Mouse (Mus musculus) fat pad, adult 2 months (tissue): ENCODE measurements around the gene Zyg11b.
A peak's percentile ranks its signal among the peaks of the same experiment; 100 is the strongest.

Experiments used
- DNase-seq: peaks from one replicate; pipeline ENCODE4 v3.0.0-alpha.2; 2011; ENCODE audit warnings: low read depth, low spot score; ENCODE audit errors: extremely low read depth

Gene Zyg11b

GRCm38 (mm10) chr4:108318649-108319615 lies 18.0 kb upstream of the Zyg11b start:
- no peak for DNase-seq

GRCm38 (mm10) chr4:108317656-108318605 lies 17.0 kb upstream of the Zyg11b start:
- no peak for DNase-seq

- no peak for DNase-seq
Observed at GRCm38 (mm10) chr4:108314041-108314440, 13.1 kb upstream of the Zyg11b start.

GRCm38 (mm10) chr4:108310706-108311105 lies 9.8 kb upstream of the Zyg11b start:
- DNase-seq, result no peak

GRCm38 (mm10) chr4:108302296-108302890 lies 1.5 kb upstream of the Zyg11b start:
- peak; percentile 69 for DNase-seq

- DNase-seq, result no peak
Observed at GRCm38 (mm10) chr4:108300266-108300665, 630 bp downstream of the Zyg11b start.

GRCm38 (mm10) chr4:108276973-108277372 lies 23.9 kb downstream of the Zyg11b start:
- no peak for DNase-seq

GRCm38 (mm10) chr4:108272286-108272685 lies 28.6 kb downstream of the Zyg11b start:
- DNase-seq, result no peak

GRCm38 (mm10) chr4:108265774-108266173 lies 35.1 kb downstream of the Zyg11b start:
- DNase-seq, result no peak

GRCm38 (mm10) chr4:108253317-108253716 lies 47.6 kb downstream of the Zyg11b start:
- no peak for DNase-seq

GRCm38 (mm10) chr4:108250501-108250900 lies 50.4 kb downstream of the Zyg11b start:
- no peak for DNase-seq

GRCm38 (mm10) chr4:108249314-108249713 lies 51.6 kb downstream of the Zyg11b start:
- no peak for DNase-seq

- peak; percentile 89 for DNase-seq
Observed at GRCm38 (mm10) chr4:108233654-108234053, 67.2 kb downstream of the Zyg11b start.

- DNase-seq, result peak; percentile 95
Observed at GRCm38 (mm10) chr4:108225341-108225872, 75.5 kb downstream of the Zyg11b start.

- DNase-seq, result no peak
Observed at GRCm38 (mm10) chr4:108222507-108222906, 78.4 kb downstream of the Zyg11b start.

GRCm38 (mm10) chr4:108219019-108219418 lies 81.9 kb downstream of the Zyg11b start:
- no peak for DNase-seq

- no peak for DNase-seq
Observed at GRCm38 (mm10) chr4:108217332-108218179, 83.3 kb downstream of the Zyg11b start, which contains the start of gene Zyg11a. Gene Zyg11a (minus strand): TSS chr4:108218048.

- peak; percentile 88 for DNase-seq
Observed at GRCm38 (mm10) chr4:108213023-108213422, 87.9 kb downstream of the Zyg11b start.

GRCm38 (mm10) chr4:108204629-108205028 lies 96.3 kb downstream of the Zyg11b start:
- DNase-seq, result no peak

GRCm38 (mm10) chr4:108199236-108199635 lies 101.7 kb downstream of the Zyg11b start:
- DNase-seq, result no peak
